Mouse (Mus musculus): ENCODE data around the gene Patz1.
A peak's percentile ranks its signal among the peaks of the same experiment; 100 is the strongest.

Patz1 gene

DNA sequence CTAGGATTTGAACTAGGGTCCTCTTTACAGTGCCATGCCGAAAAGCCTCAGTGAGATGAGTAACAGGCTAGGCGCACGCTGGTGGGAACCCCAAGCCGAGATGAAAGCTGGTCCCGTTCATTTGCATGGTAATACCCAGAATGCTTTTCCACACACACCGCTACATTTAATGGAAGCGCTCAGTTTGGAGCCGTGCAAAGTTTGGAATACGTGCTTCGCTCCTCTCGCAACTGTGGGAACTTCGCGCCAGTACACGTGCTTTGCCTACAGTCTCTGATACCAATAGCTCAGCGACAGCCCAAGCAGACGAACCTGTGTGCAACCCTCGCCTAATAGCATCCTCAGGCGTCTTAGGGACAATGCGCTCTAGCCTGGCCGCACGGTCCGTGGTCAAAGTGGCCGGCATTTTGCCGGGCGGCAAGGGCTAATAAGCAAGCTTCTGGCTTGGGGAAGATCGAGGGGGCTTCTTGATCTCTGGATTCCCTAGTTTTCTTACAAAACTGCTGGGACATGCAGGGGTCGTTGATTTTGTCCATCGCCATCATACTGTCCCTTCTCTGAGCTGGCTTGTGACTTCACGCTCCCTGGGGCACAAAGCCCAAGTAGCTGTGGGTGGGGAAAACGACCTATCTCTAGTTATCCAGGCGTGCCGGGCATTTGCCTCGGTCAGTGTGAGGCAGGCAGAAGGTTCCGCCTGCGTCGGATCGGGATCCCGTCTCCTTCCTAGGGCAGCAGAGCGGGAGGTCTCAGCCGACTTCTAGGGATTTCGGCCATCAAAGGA lies at the start of gene Patz1:
Gene Patz1 (plus strand): TSS at position 354 of the 781 bp plus-strand sequence.
- DNase-seq: peak; percentile 81

DNA sequence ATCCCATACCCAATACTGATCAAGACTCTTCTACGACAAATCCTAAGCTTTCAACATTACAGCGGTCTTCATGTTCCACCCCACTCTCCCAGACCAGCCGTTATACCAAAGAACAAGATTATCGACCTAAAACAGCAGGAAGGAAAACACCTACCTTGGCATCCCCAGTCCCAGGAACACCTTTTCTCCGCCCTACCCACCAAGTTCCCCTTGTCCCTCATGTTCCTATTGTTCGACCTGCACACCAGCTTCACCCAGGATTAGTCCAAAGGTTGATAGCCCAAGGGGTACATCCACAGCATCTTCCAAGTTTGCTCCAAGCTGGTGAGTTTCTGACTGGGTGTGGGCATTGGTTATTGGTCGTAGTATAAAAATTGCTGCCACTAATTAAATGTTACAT lies 46.3 kb upstream of the Patz1 start:
- DNase-seq: no peak

DNA sequence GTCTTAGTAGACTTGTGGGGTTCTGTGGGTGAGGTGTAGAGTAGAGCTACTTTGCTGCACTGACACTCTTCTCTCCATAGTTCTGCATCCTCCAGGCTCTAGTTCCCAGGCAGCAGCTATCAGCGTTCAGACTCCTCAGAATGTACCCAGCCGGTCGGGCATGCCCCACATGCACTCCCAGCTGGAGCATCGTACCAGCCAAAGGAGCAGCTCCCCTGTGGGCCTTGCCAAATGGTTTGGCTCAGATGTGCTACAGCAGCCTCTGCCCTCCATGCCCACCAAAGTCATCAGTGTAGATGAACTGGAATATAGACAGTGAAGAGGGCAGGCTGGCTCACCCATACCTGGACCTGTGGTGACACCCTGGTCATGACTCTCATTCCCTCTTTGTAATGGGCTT lies 44.9 kb upstream of the Patz1 start:
- no peak for DNase-seq

DNA sequence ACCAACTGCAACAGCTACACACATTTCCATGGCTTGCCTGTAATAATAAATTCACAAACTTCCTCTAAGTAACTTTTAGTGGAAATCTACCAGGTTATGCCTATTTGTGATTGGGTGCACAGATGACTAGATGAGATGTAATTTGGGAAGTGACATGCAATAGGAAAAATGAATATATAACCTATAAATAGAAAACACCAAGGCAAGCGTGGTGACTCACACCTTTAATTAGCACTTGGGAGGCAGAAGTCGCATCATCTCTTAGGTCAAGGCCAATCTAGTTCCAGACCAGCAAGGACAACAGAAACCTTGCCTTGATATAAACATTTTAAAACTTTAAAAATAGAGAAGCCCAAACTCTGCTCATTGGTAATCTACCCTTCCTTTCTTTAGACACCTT lies 41.3 kb upstream of the Patz1 start:
- no peak for DNase-seq

DNA sequence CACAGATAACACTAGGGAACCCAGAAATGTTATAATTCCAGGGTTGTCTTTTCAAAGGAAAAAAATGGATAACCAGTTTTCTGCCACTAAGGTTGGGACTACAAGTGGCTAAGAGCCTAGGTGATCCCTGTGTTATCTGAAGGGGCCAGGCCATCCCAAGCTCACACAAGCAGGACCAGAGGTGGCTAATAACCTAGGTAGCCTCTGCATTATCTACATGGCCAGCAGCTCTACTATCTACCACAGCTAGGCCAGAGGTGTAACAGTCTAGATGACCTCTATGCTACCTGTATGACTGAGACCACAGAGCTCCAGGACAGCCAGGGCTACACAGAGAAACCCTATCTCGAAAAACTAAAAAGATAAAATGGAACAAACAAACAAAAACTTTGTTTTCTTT lies 29.1 kb upstream of the Patz1 start:
- DNase-seq: no peak

DNA sequence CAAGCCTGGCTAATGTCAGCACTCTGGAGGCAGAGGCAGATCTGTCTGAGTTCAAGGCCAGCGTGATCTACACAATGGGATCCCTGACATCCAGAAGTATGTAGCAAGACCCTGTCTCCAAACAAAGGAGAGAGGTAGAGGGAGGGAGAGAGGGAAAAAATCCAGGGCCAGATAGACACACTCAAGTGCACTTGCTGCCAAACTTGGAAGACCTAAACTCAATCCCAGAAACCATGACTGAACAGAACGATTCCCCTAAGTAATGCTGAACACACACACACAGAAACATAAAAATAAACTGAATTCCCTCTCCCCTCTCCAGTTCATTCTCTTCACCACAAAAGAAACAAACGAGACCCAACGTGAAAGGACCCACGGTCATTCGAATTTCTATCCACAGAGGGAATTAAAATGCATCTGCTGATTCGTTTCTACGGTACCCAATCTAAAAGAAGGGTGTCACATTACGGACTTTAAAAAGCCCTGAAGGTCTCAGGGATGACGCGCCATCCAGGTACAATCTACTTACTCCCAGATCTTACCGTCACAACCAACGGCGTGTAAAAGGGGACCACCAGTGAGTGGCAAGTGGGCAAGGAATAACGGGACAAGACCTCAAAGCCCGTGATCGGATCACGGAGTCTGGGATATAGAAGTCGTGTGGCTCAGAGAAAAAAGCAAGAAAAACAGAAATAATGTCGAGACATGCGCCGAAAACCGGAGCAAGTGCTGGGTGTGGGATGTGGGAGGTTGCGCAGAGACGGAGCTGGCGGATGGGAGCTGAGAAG lies 23.2 kb upstream of the Patz1 start:
- DNase-seq: peak; percentile 76

DNA sequence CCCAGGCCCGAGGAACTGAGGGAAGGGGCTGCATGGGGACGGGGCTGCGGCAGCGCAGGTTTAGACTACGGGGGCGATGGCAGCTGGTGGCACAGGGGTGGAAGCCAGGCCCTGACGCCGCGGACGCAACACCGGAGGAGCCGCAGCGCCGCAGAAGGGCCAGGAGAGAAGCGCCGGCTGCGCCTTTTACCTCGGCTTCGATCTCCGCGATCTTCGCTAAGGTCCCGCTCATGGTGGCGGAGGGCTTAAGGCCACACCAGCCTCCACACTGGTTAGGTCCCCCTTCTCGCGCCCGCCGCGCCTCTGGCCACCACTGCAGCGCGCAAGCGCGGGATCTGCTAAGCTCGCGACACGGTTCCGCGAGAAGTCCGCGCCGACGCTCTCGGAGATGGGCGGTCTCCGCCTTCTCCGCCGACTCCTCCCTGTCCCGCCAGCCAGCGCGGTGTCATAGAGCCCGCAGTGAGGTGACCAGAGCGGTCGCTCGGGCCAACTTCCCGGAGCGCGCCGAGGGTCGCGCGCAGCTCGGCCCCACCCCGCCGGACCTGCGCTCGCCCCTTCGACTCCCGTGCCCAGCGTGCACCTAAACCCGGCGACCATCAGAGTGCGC lies 22.5 kb upstream of the Patz1 start, which contains the start of gene Drg1:
Gene Drg1 (minus strand): TSS at position 337 of the 607 bp plus-strand sequence.
- peak; percentile 99 for DNase-seq

DNA sequence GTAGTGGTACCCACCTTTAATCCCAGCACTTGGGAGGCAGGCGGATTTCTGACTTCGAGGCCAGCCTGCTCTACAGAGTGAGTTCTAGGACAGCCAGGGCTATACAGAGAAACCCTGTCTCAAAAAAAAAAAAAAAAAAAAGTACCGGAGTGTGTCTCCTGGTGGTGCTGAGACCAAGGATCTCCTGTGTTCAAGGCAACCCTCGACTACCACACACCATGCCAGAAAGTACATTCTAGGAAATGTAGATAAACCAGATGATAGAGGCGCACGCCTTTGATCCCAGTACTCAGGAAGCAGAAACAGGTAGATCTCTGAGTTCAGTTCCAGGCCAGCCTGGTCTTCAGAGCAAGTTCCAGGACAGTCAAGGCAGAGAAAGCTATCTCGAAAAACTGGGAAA lies 21.5 kb upstream of the Patz1 start:
- DNase-seq: no peak

DNA sequence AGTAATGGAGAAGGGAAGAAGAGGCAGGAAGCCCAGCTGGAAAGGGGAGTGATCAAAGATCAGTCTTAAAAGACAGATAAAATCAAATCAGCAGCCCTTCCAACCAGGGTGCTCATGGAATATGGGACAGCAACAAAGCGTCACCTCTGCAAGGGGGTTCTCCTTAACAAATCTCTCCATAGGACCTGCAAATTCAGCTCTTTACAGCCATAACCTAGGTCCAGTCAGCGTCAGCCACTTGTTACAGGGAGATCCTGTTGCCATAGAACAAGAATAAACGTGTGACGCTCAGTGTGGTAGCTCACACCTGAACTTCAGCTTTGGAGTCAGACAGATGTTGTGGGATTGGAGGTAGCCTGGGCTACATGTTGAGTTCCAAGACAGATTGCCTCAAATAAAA lies 19.4 kb upstream of the Patz1 start:
- no peak for DNase-seq

DNA sequence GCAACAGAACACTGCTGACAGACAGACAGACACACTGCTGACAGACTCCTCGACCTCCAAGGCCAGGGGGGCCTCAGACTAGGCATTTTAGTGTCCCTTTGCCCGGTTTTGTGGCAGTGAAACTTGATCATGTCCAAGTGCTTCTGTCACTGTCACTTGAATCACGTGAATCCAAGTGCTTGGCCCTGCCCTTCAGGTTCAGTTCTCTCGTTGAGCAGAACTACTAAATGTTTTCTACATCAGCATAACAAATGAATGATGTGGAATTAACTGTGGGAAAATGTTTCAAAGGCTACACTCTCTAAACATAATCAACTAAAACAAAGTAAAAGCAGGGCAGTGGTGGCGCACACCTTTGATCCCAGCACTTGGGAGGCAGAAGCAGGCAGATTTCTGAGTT lies 10.3 kb upstream of the Patz1 start:
- no peak for DNase-seq

DNA sequence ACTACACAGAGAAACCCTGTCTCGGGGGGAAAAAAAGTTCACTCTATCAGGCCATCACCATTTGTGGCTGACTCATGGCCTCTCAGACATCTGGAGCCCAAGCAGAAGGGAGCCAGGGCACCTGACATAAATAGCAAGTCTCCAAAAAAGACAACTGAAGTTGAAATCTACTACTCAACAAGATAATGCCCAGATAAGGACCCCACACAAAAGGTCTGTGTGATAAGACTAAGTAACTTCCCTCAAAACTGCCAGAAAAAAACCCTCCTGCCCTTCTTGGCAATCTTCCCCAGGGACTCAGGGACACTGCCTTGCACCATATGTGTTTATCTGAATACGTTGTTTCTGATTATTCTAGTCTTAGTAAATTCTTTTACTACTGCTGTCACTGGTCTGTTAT lies 8.9 kb upstream of the Patz1 start:
- no peak for DNase-seq

DNA sequence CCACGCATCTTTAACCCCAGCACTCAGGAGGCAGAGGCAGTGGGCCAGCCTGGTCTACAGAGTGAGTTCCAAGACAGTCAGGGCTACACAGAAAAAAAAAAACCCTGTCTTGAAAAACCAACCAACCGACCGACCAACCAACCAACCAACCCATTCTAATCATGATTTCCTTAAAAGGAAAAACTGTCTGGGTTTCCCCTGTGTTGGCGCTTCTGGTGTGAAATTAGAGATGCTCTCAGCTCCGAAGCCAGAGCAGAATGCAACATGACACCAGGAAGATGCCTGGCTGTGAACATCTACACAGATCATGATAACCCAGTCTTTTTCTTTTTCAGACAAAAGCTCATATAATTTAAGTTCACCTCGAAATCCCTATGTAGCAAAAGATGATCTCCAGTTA lies 5.8 kb upstream of the Patz1 start:
- no peak for DNase-seq

DNA sequence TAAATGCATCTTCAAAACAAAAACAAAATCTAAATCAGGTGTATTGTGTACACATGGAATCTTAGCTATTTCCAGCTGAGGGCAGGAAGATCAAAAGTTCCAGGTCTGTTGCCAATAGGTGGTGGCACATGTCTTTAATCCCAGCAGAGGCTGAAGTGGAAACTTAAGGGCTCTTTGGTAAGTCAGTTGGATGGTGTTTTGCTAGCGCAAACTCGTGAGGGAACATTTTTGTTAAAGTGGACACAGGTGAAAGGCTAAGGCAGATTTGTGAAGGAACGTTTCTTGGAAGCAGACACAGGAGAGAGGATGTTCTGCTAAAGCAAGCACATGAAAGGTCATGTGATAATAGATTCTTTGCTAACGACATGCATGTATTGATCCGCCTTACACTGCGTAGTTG lies 5.0 kb upstream of the Patz1 start:
- DNase-seq: no peak

DNA sequence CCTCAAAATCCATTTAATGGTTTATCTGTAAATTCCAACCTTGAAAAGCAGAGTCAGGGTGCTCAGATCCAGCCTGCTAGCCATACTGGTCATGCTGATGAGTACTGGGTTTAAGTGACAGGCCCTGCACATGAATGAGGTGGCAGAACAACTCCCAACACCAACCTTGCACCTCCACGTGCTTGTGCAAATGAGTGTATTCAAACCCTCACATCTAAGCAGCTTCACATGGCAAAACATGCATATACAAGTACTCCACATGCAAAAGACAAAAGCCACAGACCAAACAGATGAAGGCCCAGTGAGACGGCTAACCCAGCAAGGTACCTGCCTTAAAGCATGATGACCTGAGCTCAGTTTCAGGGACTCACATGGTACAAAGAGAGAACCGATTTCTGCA lies 2.7 kb upstream of the Patz1 start:
- DNase-seq: no peak

DNA sequence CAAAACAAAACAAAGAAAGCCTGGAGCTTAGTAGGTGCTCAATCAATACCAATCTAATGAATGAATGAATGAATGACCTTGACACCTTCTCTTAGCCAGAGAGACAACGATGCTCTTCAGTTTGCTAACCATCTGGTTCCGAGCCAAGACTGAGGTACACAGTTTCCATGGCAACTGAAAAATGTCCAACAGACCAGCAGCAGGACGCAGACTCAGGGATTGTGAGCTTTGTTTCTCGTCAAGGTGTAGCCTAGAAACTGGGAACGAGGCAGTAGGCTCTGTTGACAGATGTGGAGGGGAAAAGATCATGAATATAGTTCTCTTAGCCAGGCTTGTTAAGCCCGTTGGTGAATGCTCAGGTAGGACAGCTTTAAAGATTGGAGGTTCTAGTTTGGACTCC lies 1.5 kb upstream of the Patz1 start:
- DNase-seq: no peak

DNA sequence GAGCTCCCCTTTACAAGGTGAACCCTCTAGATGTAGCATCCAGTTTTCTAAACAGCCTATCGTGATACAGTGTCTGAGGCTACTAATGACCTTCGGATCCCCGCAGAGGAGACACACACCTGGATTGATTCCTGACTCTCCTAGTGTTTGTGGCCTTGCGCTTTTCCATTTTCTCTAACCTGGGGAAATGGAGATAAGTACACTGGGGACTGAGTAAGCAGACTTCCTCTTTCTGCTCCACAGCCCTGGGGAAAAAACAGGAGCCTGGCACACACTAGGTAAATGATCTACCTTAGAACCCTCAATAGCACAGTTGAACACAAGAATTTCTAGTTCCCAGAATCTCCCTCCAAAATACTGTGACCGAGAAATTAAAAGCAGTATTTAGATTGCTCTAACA lies 753 bp upstream of the Patz1 start:
- DNase-seq: no peak

DNA sequence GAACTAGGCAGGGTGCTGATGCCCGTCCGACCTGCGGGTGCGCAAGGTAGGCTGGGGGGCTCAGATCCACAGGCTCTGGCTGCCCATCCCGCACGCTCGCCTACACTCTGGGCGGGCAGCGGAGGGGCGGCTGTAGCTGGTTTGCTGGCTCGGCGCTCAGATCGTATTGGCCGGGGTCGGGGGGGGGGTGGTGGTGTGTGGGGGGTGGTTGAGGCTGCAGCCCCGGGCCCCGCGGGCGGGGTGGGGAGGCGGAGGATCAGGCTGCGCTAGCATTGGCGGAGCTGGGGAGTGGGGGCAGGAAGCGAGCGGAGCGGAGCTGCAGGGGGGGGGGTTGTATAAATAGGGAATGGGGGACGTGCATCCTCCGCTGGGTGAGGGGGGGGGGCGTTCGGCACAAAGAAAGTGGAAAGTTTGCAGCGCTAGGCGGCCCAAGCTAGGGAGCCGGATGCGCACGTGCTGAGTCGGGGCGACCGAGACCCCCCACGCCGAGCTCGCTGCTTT lies 678 bp downstream of the Patz1 start:
- peak; percentile 97 for DNase-seq

DNA sequence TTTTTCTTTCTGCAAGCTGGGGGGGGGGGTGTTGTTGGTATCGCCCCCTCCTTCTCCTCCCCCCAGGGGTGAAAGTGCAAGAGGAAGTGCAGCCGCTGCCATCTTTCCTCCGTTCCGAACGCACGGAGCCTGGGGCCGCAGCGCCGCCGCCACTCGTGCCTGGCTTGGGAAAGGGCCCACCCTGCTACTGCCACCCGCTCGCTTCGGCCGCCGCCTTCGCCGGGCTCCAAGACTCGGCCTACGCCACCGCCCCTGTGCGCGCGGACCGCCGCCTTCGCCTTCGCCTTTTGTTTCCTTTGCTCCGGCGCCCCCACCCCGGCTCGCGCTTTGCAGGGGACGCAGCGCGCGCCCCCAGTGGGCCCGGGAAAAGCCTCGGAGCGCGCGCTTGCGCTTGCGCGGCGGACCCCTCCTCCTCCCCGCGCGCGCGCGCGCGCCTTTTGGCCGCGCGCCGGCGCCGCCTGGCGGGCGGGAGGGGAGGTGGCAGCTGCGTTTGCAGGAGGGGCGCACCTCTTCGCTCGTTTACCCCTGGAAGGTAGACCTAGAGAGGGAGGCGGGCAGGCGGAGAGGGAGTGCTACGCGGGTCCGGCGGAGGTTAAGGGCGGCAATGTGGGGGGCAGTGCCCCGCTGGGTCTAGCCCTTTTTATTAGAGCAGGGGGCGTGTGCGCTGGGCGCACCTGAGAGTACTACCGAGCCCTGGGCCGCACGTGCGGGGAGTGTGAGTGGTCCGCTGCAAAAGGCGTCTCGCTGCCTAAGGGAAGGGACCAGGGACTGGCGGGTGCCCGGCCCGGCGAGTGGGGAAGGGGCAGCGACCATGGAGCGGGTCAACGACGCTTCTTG lies 1.3 kb downstream of the Patz1 start:
- peak; percentile 98 for DNase-seq

DNA sequence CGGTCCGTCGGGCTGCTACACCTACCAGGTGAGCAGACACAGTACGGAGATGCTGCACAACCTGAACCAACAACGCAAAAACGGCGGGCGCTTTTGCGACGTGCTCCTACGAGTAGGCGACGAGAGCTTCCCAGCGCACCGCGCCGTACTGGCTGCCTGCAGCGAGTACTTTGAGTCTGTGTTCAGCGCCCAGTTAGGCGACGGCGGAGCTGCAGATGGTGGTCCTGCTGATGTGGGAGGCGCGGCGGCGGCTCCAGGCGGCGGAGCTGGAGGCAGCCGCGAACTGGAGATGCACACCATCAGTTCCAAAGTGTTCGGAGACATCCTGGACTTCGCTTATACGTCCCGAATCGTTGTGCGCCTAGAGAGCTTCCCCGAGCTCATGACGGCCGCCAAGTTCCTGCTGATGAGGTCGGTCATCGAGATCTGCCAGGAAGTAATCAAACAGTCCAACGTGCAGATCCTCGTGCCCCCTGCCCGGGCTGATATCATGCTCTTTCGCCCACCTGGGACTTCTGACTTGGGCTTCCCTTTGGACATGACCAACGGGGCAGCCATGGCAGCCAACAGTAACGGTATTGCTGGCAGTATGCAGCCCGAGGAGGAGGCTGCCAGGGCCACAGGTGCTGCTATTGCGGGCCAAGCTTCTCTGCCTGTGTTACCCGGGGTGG lies 2.1 kb downstream of the Patz1 start:
- DNase-seq: peak; percentile 59

DNA sequence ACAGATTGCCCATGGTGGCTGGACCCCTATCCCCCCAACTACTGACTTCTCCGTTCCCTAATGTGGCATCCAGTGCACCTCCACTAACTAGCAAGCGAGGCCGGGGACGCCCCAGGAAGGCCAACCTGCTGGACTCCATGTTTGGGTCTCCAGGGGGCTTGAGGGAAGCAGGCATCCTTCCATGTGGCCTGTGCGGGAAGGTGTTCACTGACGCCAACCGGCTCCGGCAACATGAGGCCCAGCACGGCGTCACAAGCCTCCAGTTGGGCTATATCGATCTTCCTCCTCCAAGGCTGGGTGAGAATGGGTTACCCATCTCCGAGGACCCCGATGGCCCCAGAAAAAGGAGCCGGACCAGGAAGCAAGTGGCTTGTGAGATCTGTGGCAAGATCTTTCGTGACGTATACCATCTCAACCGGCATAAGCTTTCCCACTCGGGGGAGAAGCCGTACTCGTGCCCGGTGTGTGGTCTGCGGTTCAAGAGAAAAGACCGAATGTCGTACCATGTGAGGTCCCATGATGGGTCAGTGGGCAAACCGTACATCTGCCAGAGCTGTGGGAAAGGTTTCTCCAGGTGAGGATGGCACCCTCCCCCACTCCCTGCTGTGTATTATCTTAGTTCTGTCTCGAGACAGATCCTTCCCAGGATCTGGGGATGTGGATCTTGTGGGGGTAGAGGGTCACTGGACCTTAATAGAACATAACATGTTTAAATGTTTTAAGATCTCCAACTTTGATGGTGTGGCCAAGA lies 2.8 kb downstream of the Patz1 start:
- peak; percentile 46 for DNase-seq

DNA sequence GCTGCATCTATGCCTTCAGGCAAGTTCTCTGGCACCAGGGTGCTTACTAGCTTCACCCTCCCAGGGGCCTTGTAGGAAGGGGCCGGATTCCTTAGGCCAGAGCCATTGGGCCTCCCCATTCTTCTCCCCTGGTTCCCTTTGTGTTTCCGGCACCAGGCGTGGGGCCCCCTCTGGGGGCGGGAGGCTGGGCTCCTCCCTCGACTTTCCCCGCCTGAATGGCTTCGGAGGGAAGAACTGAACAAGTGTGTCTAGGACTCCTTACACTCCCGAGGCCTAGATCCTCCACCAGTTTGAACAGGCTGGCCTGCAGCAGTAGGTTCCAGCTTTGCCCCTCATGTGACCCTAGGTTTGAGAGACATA lies 3.4 kb downstream of the Patz1 start:
- peak; percentile 89 for DNase-seq

Data from embryo, embryonic 11 days (tissue).